Mouse (Mus musculus) spleen, adult 2 months (tissue): ENCODE measurements at regions not wholly inside any gene's neighbourhood (a gene's known extent, or its start where the extent isn't known, plus 50 kb on each side); places are given as distances from the start of the nearest gene placed in this dataset.

Experiments used
- CTCF ChIP-seq: fragments of 200-500 bp; IDR thresholded peaks from 2 replicates; pipeline ENCODE4 v1.5.1; 2011; ENCODE audit warnings: mild to moderate bottlenecking, inconsistent platforms; ENCODE audit not compliant: insufficient read depth, insufficient read length, insufficient replicate concordance; ENCODE audit errors: extremely low read depth
- POLR2A ChIP-seq: fragments of 200-500 bp; IDR thresholded peaks from 2 replicates; pipeline ENCODE4 v1.6.1; 2011; ENCODE audit warnings: low read depth, low read length, inconsistent platforms

GRCm38 (mm10) chr5:100221005-100221583, 61.5 kb upstream of the Tmem150c start:
- TF ChIP-seq CTCF (no peak), POLR2A (no peak)
